ENCODE assay signal across 9 mouse cellular contexts in genomic region chr12:55846741-55847140, GRCm38 (mm10). TPM values are rescaled to one million over a fixed set of nuclear protein-coding genes. Genes with fewer than 3 reads are reported as not detected.
DNase-seq lines count a peak whose midpoint lies in the region; ATAC-seq lines count a peak whose summit lies in the region.
"Had no signal": no experiment of that assay in that cellular context is flagged by ENCODE, and none has a peak within 500 bp of the region (broad histone marks: within the 10 kb centered on the region; RNA-seq: fewer than 3 reads in every experiment).

No protein-coding gene starts in this region.

- WGBS in forebrain, embryonic 16.5 days, result 68% methylated on average over 1 of the region's 1 CpGs
- WGBS in neural tube, embryonic 15.5 days, result 76% methylated on average over 1 of the region's 1 CpGs

- H3K4me2 ChIP-seq in forebrain, embryonic 16.5 days (ENCODE audit: low read length), result no peak overlapping the region
- no peak overlapping the region for H3K4me2 ChIP-seq in neural tube, embryonic 15.5 days
- H3K4me2 ChIP-seq: neural tube, embryonic 12.5 days had no signal

- DNase-seq in heart, postnatal 4 days, result peak; percentile 19
- no peak for DNase-seq in heart, adult 8-10 months (ENCODE audit: low spot score)
- peak; percentile 18 for DNase-seq in urinary bladder, postnatal 14 days (ENCODE audit: low spot score)
- no peak for DNase-seq in urinary bladder, postnatal 4 days (ENCODE audit: low spot score in 2 of 2)
- no peak for DNase-seq in gastrocnemius, postnatal 25 days
- no peak for DNase-seq in cerebellum, adult 9-11 months

- ATAC-seq in forebrain, embryonic 16.5 days, result 0 out of 2 replicates have a peak, but pooled peaks have one; percentile 40
- peak; percentile 41; the same call in 1 of the 2 replicates for ATAC-seq in neural tube, embryonic 15.5 days (ENCODE audit: low FRiP score)

- H3K36me3 ChIP-seq in forebrain, embryonic 16.5 days (ENCODE audit: control insufficient read depth, insufficient read depth), result peaks cover 19% of the 10 kb centered on the region
- H3K36me3 ChIP-seq in neural tube, embryonic 15.5 days, result peaks cover 44% of the 10 kb centered on the region

- no peaks in the 10 kb centered on the region for H3K4me1 ChIP-seq in forebrain, embryonic 16.5 days (replicated peaks; ENCODE audit: control insufficient read depth, insufficient read depth, low read length)
- H3K4me1 ChIP-seq in neural tube, embryonic 15.5 days, result no peaks in the 10 kb centered on the region
- H3K4me1 ChIP-seq: neural tube, embryonic 12.5 days had no signal

- H3K27ac ChIP-seq in forebrain, embryonic 16.5 days (ENCODE audit: low read length), result no peak overlapping the region
- H3K27ac ChIP-seq in neural tube, embryonic 15.5 days (replicated peaks), result no peak overlapping the region
- H3K27ac ChIP-seq: neural tube, embryonic 12.5 days had no signal

- no peaks in the 10 kb centered on the region for H3K27me3 ChIP-seq in forebrain, embryonic 16.5 days (replicated peaks; ENCODE audit: control insufficient read depth, insufficient read depth, low read length)
- H3K27me3 ChIP-seq in neural tube, embryonic 15.5 days (replicated peaks), result no peaks in the 10 kb centered on the region
- H3K27me3 ChIP-seq: neural tube, embryonic 12.5 days had no signal

- 0 out of 2 replicates have a peak, but pooled peaks cover 2% of the 10 kb centered on the region for H3K9me3 ChIP-seq in forebrain, embryonic 16.5 days (ENCODE audit: control insufficient read depth, low read length)
- H3K9me3 ChIP-seq in neural tube, embryonic 15.5 days (replicated peaks), result no peaks in the 10 kb centered on the region
- H3K9me3 ChIP-seq: neural tube, embryonic 12.5 days had no signal

- no peak overlapping the region for H3K4me3 ChIP-seq in forebrain, embryonic 16.5 days (replicated peaks; ENCODE audit: low read length)
- H3K4me3 ChIP-seq in neural tube, embryonic 15.5 days (replicated peaks), result no peak overlapping the region
- H3K4me3 ChIP-seq: neural tube, embryonic 12.5 days had no signal

- no peak overlapping the region for H3K9ac ChIP-seq in forebrain, embryonic 16.5 days (replicated peaks; ENCODE audit: low read depth, low read length)
- no peak overlapping the region for H3K9ac ChIP-seq in neural tube, embryonic 15.5 days (replicated peaks)
- H3K9ac ChIP-seq: neural tube, embryonic 12.5 days had no signal

RNA-seq across cellular contexts. Expression of gene Brms1l, which starts 10.6 kb away (rescaled TPM):
- 10 to 100 TPM; 25.8 to 29.0 TPM for total RNA-seq in heart, postnatal 4 days (2021)
- 10 to 100 TPM; 19.1 to 30.5 (median 25.2) TPM for total RNA-seq in heart, adult 8-10 months (2022)
- polyA plus RNA-seq in forebrain, embryonic 16.5 days (2015; fragmentation: Nextera tagmentation; extraction: Ambion mirVana), result 62.6 and 67.2 TPM in 2 replicates
- polyA plus RNA-seq in neural tube, embryonic 15.5 days (2015; fragmentation: Nextera tagmentation; extraction: Ambion mirVana), result 52.3 and 53.9 TPM in 2 replicates
- 10 to 100 TPM; 15.6 to 17.0 TPM for total RNA-seq in gastrocnemius, postnatal 25 days (2021)

RNA-seq across cellular contexts. Expression of gene Ralgapa1, which starts 25.8 kb away (rescaled TPM):
- total RNA-seq in heart, postnatal 4 days (2021), result 10 to 100 TPM; 46.7 to 54.8 TPM
- total RNA-seq in heart, adult 8-10 months (2022), result 10 to 100 TPM; 53.9 to 64.4 (median 58.9) TPM
- 18.1 and 21.9 TPM in 2 replicates for polyA plus RNA-seq in forebrain, embryonic 16.5 days (2015; fragmentation: Nextera tagmentation; extraction: Ambion mirVana)
- polyA plus RNA-seq in neural tube, embryonic 15.5 days (2015; fragmentation: Nextera tagmentation; extraction: Ambion mirVana), result 23.5 and 25.4 TPM in 2 replicates
- total RNA-seq in gastrocnemius, postnatal 25 days (2021), result 10 to 100 TPM; 35.2 to 38.6 TPM

Comparison
In these comparisons a context has a peak if more than half of its experiments do, and no peak if none do; other contexts are left out.
1. DNase-seq: peak in heart, postnatal 4 days (single experiment) and urinary bladder, postnatal 14 days (single experiment); none in heart, adult 8-10 months (single experiment), urinary bladder, postnatal 4 days (0 of 2), gastrocnemius, postnatal 25 days (single experiment) and cerebellum, adult 9-11 months (single experiment).